Mouse (Mus musculus) lung, adult 2 months (tissue): ENCODE data around the gene Mllt10. TPM values are rescaled to one million over a fixed set of nuclear protein-coding genes. Genes with fewer than 3 reads are reported as not detected.

Experiments
- DNase-seq: peaks from one replicate; pipeline ENCODE4 v3.0.0; 2022
- H3K4me1 ChIP-seq: fragments of 200-500 bp; 2 replicates; pipeline ENCODE4 v1.6.1; 2011; ENCODE audit warnings: low read length; ENCODE audit not compliant: control insufficient read depth, insufficient read depth
- H3K4me3 ChIP-seq: fragments of 200-500 bp; replicated peaks from 2 replicates; pipeline ENCODE3; 2011; ENCODE audit warnings: low read depth, mild to moderate bottlenecking, control low read depth, low read length; ENCODE audit errors: extremely low read depth
- CTCF ChIP-seq: fragments of 200-500 bp; IDR thresholded peaks from 2 replicates; pipeline ENCODE4 v1.5.1; 2011; ENCODE audit warnings: mild to moderate bottlenecking, low read length, control low read depth; ENCODE audit not compliant: insufficient read depth
- POLR2A ChIP-seq: fragments of 200-500 bp; IDR thresholded peaks from 2 replicates; pipeline ENCODE4 v1.6.1; 2011; ENCODE audit warnings: low read depth, mild to moderate bottlenecking, control low read depth, low read length, borderline replicate concordance; ENCODE audit errors: extremely low read depth
- WGBS: fragments of 180-500 bp; shearing (Covaris S2); methylation state at CpG from one replicate; pipeline ENCODE4 v1.1.7; 2018; 5-methylcytosine and 5-hydroxymethylcytosine counted together
- polyA plus RNA-seq: library from polyadenylated mRNA; depleted of rRNA; stranded (reverse); fragments of >200 nt; gene quantifications from 2 replicates; pipeline ENCODE4 v1.2.3, GENCODE M21; 2012

The Mllt10 gene
- polyA plus RNA-seq, 1 experiment, result 34.7 TPM

DNA sequence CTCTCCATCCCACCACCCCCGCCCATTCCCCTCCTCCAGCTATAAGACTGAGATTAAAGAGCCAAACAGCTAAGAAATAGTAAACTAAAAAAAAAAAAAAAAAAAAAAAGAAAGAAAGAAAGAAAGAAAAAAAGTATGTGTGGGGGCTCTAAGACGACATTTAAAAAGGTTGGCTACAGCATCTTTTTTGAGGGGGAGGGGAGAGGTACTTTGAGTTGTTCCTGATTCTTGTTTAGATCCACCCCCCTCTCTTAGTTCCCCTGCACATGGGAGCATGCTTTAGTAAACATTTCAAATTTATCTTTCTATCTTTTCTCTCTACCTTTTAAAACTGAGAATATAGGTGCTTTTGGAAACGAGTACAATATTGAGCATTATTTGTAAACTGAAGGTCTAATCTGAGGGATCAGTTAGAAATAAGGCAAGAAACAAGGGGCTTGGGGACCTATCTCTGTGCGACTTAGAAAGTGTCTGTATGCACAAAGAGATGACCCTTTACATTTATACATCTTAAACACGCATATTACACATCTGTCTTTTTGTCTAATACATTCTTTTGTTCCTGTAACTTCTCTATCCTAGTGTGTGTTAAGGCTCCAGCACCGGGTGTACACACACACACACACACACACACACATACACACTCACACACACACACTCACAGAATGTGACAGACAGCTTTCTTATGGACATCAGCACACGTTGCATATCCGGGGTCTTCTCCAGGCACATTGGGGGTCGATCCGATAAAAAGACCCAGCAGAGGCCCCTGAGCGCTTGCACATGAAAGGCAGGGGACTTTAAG lies 3.8 kb upstream of the Mllt10 start:
- WGBS, result 67% methylated on average over 11 of the region's 11 CpGs
- no peak for TF ChIP-seq CTCF
- no peak for TF ChIP-seq POLR2A
- DNase-seq, result no peak
- H3K4me3 ChIP-seq, result no peak overlapping the region
- peaks cover 6% of the 10 kb centered on the region for H3K4me1 ChIP-seq

- 91% methylated on average over 3 of the region's 3 CpGs for WGBS
- TF ChIP-seq CTCF (no peak), POLR2A (no peak)
- no peak overlapping the region for H3K4me3 ChIP-seq
- DNase-seq, result no peak
- peaks cover 6% of the 10 kb centered on the region for H3K4me1 ChIP-seq
Measured at GRCm38 (mm10) chr2:18051831-18052170, 3.2 kb upstream of the Mllt10 start.

DNA sequence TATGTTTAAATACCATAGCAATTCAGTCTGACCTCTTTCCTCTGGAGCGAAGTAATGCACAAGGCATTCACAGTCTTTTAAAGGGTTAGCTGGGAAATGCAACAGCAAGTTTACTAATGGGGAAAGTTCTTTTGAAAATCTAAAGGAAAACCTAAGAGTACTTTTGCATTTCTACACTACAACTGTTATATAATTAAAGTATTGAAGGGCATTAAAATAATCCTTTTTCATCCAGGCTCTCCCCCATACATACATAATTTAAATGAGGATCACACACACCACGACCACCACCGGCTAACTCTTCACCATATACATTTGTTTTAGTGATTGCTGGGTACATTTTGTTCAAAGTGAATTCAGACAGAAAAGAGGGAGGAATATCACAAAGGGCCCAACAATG lies 2.5 kb upstream of the Mllt10 start:
- WGBS, result 93% methylated on average over 3 of the region's 3 CpGs
- no peak for DNase-seq
- TF ChIP-seq CTCF (no peak), POLR2A (no peak)
- Histone ChIP-seq H3K4me1 (peaks cover 6% of the 10 kb centered on the region), H3K4me3 (no peak overlapping the region)

- no peak for TF ChIP-seq POLR2A
- no peak for TF ChIP-seq CTCF
- Histone ChIP-seq H3K4me3 (no peak overlapping the region), H3K4me1 (peaks cover 6% of the 10 kb centered on the region)
- 85% methylated on average over 1 of the region's 1 CpGs for WGBS
- no peak for DNase-seq
Measured at GRCm38 (mm10) chr2:18053243-18053950, 1.6 kb upstream of the Mllt10 start.

- TF ChIP-seq CTCF (no peak), POLR2A (no peak)
- Histone ChIP-seq H3K4me3 (no peak overlapping the region), H3K4me1 (peaks cover 6% of the 10 kb centered on the region)
- no peak for DNase-seq
- 45% methylated on average over 2 of the region's 2 CpGs for WGBS
Measured at GRCm38 (mm10) chr2:18053951-18054530, 996 bp upstream of the Mllt10 start.

- no peak for TF ChIP-seq CTCF
- peak; percentile 62; the same call in 1 of the 2 replicates for TF ChIP-seq POLR2A
- H3K4me3 ChIP-seq, result peak overlapping the region; percentile 97
- H3K4me1 ChIP-seq, result peaks cover 6% of the 10 kb centered on the region
- peak; percentile 94 for DNase-seq
- WGBS, result under 1% methylated on average over 57 of the region's 66 CpGs
Measured at GRCm38 (mm10) chr2:18055929-18056785, 1.1 kb downstream of the Mllt10 start.

DNA sequence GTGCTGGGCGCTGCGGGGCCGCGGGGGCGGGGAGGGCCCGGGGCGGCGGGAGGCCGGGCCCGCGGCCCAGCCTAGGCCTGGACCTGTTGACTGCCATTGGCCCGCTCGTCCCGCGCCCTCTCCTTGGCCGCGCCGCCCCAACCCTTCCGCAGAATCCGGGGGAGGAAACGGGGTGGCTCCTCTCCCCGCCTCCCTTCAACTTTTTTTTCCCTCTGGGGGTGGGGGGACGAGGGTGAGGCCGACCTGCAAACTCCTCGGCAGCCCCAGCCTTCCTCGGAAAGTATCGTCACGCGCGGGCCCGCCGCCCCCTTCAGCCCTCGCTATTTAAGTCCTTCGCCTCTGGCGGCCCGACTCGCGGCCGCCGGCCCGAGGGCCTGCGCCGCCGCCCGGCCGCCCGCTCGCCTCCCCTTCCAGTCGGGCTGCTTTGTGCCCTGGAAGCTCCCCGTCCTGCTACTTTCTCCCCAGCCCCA lies 1.8 kb downstream of the Mllt10 start:
- WGBS, result under 1% methylated on average over 33 of the region's 50 CpGs
- peak; percentile 93 for DNase-seq
- Histone ChIP-seq H3K4me3 (peak overlapping the region; percentile 93), H3K4me1 (peaks cover 6% of the 10 kb centered on the region)
- TF ChIP-seq CTCF, result no peak
- TF ChIP-seq POLR2A, result peak; percentile 90

GRCm38 (mm10) chr2:18057336-18058145 lies 2.5 kb downstream of the Mllt10 start:
- DNase-seq, result peak; percentile 80
- WGBS, result under 1% methylated on average over 48 of the region's 48 CpGs
- TF ChIP-seq POLR2A (peak; percentile 65; the same call in 1 of the 2 replicates), CTCF (no peak)
- Histone ChIP-seq H3K4me3 (peak overlapping the region; percentile 93), H3K4me1 (peaks cover 6% of the 10 kb centered on the region)
